Mouse (Mus musculus) hindbrain, embryonic 15.5 days (tissue): Measurements from ENCODE around the gene 5430419D17Rik. TPM values are rescaled to one million over a fixed set of nuclear protein-coding genes. Genes with fewer than 3 reads are reported as not detected.

ENCODE experiments used
- ATAC-seq: fragments of 200-750 bp; cut with Nextera tagmentation; 2 replicates; pipeline ENCODE4 v1.8.0; 2017; ENCODE audit warnings: low read depth, moderate number of reproducible peaks, moderate TSS enrichment; ENCODE audit not compliant: low FRiP score
- H3K27ac ChIP-seq: fragments of 300-500 bp; sonication (generic); replicated peaks from 2 replicates; pipeline ENCODE4 v1.5.1; 2015; ENCODE audit warnings: mild to moderate bottlenecking, inconsistent platforms
- H3K27me3 ChIP-seq: fragments of 300-500 bp; sonication (generic); 2 replicates; pipeline ENCODE4 v1.6.1; 2015; ENCODE audit warnings: control low read depth, inconsistent platforms
- H3K36me3 ChIP-seq: fragments of 300-500 bp; sonication (generic); 2 replicates; pipeline ENCODE4 v1.6.1; 2015; ENCODE audit warnings: control low read depth, inconsistent platforms
- H3K4me1 ChIP-seq: fragments of 300-500 bp; sonication (generic); replicated peaks from 2 replicates; pipeline ENCODE4 v1.6.1; 2015; ENCODE audit warnings: control low read depth, inconsistent platforms
- H3K4me2 ChIP-seq: fragments of 300-500 bp; sonication (generic); 2 replicates; pipeline ENCODE4 v1.6.1; 2015; ENCODE audit warnings: moderate library complexity, mild to moderate bottlenecking, inconsistent platforms
- H3K4me3 ChIP-seq: fragments of 300-500 bp; sonication (generic); 2 replicates; pipeline ENCODE4 v1.5.1; 2015; ENCODE audit warnings: mild to moderate bottlenecking, inconsistent platforms
- H3K9ac ChIP-seq: fragments of 300-500 bp; sonication (generic); 2 replicates; pipeline ENCODE4 v1.6.1; 2015; ENCODE audit warnings: inconsistent platforms
- H3K9me3 ChIP-seq: fragments of 300-500 bp; sonication (generic); 2 replicates; pipeline ENCODE4 v1.6.1; 2016; ENCODE audit warnings: control low read depth, inconsistent platforms
- WGBS: fragments of 180-500 bp; shearing (Covaris S2); methylation state at CpG from one replicate; pipeline ENCODE4 v1.1.7; 2015; 5-methylcytosine and 5-hydroxymethylcytosine counted together
- polyA plus RNA-seq: library from polyadenylated mRNA; unstranded; fragments of >200 nt; fragmentation: Nextera tagmentation; extraction: Ambion mirVana; gene quantifications from 2 replicates; pipeline ENCODE4 v1.2.1, GENCODE M21; 2015

Gene 5430419D17Rik
- polyA plus RNA-seq, 1 experiment from 2014 or later: not detected

DNA sequence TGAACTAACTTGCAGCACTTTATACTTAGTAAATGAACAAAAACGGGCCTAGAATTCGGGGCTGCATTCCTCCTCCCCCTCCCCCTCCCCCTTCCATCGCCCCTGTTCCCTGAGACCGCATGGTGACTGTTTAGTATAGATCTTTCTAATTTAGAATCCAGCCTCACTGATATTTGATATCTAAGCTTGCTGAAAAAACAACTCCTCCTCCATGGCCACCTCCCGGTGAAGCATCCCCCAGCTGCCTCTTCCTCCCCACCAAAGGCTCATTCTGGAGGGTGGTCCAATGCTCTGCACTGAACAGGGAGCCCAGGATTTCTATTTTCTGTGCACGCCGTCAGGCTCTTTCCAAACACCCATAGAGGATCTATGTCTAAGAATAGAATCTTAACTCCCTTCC is 144.1 kb downstream of the 5430419D17Rik start:
- ATAC-seq: no peak
- Histone ChIP-seq H3K4me2 (no peak overlapping the region), H3K9ac (no peak overlapping the region), H3K9me3 (no peaks in the 10 kb centered on the region), H3K27me3 (no peaks in the 10 kb centered on the region), H3K4me3 (no peak overlapping the region), H3K4me1 (no peaks in the 10 kb centered on the region), H3K27ac (no peak overlapping the region), H3K36me3 (no peaks in the 10 kb centered on the region)
- WGBS: 89% methylated on average over 5 of the region's 7 CpGs

DNA sequence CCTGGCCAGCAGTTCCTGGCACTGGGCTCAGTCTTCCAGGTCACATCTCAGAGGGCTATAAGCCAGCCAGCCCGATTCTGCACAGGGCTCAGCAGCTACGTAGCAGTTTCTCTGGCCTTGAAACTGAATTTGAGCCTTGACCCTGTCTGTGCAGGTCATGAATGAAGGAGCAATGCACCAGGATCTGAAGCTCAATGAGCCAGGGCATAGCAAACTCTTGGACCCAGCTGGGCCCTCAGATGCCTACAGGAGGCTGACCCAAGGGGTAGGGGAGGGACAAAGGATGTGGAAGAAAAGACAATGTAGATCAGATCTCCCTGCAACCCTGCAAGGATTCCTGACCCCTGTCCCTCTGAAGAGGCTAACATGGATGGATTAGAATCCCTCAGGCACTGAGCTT is 148.0 kb downstream of the 5430419D17Rik start, which contains the start of gene Cuzd1:
Gene Cuzd1 (minus strand): TSS at position 101 of the 400 bp plus-strand sequence.
- Histone ChIP-seq H3K4me2 (no peak within 1 kb of the TSS), H3K36me3 (no peaks in the 10 kb centered on the region), H3K9me3 (no peaks in the 10 kb centered on the region), H3K27ac (no peak within 1 kb of the TSS), H3K4me1 (no peaks in the 10 kb centered on the region), H3K27me3 (no peaks in the 10 kb centered on the region), H3K9ac (no peak within 1 kb of the TSS), H3K4me3 (no peak within 1 kb of the TSS)
- no peak for ATAC-seq
- WGBS: 84% methylated on average over 2 of the region's 2 CpGs

DNA sequence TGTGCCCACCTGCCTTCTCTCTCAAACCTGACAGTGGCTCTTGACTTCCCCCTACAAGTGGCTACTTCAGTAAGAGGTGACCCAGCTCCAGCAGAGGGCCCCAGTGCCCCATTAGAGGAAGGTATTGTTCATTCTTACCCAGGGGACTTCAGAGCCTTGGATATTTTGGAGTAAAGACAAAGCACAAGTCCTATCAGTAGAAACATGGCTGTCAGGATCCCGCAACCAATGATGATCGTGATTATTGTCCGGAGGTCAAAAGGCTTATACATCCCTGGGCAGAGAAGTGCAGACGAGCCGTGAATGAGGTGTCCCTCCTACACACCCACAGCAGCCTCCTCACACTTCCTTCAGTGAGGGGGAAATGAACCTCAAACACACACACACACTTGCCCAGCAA is 152.9 kb downstream of the 5430419D17Rik start:
- H3K9me3 ChIP-seq: no peaks in the 10 kb centered on the region
- H3K27me3 ChIP-seq: no peaks in the 10 kb centered on the region
- 96% methylated on average over 5 of the region's 5 CpGs for WGBS
- no peak overlapping the region for H3K4me3 ChIP-seq
- H3K27ac ChIP-seq: no peak overlapping the region
- no peaks in the 10 kb centered on the region for H3K4me1 ChIP-seq
- ATAC-seq: no peak
- no peaks in the 10 kb centered on the region for H3K36me3 ChIP-seq
- no peak overlapping the region for H3K4me2 ChIP-seq
- no peak overlapping the region for H3K9ac ChIP-seq

DNA sequence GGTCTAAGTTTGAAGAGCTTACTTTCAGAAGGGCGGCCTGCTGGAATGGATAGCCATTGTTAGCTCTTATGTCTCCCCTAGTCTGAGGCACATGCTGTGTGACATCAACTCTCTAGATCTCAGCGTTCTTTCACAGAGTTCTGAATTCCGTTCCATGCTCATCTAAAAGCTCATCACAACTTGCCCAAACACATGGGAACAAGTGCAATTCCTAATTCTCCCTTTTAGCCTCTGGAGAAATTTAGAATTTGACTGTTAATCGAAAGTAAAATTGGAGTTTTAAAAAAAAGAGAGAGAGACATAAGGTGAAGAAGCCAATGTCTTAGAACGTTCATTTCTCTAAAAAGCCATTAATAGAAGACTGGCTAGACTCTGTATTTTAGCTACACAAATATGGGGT is 155.2 kb downstream of the 5430419D17Rik start, which contains the start of gene Fam24b:
Gene Fam24b (minus strand): TSS at position 101 of the 400 bp plus-strand sequence.
- H3K9ac ChIP-seq: no peak within 1 kb of the TSS
- no peak within 1 kb of the TSS for H3K27ac ChIP-seq
- no peaks in the 10 kb centered on the region for H3K4me1 ChIP-seq
- H3K4me3 ChIP-seq: no peak within 1 kb of the TSS
- H3K4me2 ChIP-seq: no peak within 1 kb of the TSS
- no peaks in the 10 kb centered on the region for H3K9me3 ChIP-seq
- ATAC-seq: no peak
- no peaks in the 10 kb centered on the region for H3K36me3 ChIP-seq
- 94% methylated on average over 5 of the region's 5 CpGs for WGBS
- no peaks in the 10 kb centered on the region for H3K27me3 ChIP-seq

DNA sequence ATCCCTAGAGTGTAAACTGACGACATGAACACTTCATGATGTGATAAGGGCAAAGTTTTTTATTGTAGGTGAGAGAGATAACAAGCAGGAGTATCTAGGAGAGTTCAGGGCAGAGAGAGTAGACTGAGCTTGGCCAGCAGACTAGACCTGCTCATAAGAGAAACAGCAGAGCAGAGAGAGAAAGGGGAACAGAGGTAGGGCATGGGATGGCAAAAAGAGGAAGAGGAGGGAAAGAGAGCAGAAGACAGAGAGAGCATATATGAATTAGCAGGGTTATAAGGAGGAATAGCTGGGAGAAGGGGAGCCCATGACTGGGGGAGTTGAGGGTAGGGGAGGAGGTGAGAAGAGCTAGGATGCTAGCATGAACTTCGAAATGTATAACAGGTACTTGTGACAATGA is 157.5 kb downstream of the 5430419D17Rik start:
- Histone ChIP-seq H3K9me3 (no peaks in the 10 kb centered on the region), H3K4me1 (no peaks in the 10 kb centered on the region), H3K4me2 (no peak overlapping the region), H3K27ac (no peak overlapping the region), H3K27me3 (no peaks in the 10 kb centered on the region), H3K4me3 (no peak overlapping the region), H3K36me3 (no peaks in the 10 kb centered on the region), H3K9ac (no peak overlapping the region)
- 85% methylated on average over 2 of the region's 2 CpGs for WGBS
- ATAC-seq: no peak

DNA sequence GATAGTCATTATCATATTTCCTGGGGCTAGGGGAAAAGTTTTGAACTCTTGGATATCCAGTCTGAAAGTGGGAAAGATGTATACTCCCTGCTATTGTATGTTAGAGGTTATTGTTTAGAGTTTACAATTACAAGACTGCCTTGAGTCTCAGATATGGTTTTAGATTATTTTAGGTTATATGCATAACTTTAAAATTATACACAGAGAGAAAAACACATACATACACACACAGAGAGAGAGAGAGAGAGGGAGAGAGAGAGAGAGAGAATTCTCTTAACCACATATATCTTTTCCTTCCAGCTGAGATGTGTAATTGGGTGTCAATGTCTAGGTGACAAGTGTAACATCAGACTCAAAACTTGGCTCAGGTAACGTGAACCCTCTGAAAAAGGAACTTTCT is 159.4 kb downstream of the 5430419D17Rik start, which contains the start of gene Fam24a:
Gene Fam24a (plus strand): TSS at position 301 of the 400 bp plus-strand sequence.
- Histone ChIP-seq H3K27ac (no peak within 1 kb of the TSS), H3K36me3 (no peaks in the 10 kb centered on the region), H3K4me3 (no peak within 1 kb of the TSS), H3K4me2 (no peak within 1 kb of the TSS), H3K27me3 (no peaks in the 10 kb centered on the region), H3K9me3 (no peaks in the 10 kb centered on the region), H3K9ac (no peak within 1 kb of the TSS), H3K4me1 (no peaks in the 10 kb centered on the region)
- 57% methylated on average over 1 of the region's 1 CpGs for WGBS
- ATAC-seq: no peak

DNA sequence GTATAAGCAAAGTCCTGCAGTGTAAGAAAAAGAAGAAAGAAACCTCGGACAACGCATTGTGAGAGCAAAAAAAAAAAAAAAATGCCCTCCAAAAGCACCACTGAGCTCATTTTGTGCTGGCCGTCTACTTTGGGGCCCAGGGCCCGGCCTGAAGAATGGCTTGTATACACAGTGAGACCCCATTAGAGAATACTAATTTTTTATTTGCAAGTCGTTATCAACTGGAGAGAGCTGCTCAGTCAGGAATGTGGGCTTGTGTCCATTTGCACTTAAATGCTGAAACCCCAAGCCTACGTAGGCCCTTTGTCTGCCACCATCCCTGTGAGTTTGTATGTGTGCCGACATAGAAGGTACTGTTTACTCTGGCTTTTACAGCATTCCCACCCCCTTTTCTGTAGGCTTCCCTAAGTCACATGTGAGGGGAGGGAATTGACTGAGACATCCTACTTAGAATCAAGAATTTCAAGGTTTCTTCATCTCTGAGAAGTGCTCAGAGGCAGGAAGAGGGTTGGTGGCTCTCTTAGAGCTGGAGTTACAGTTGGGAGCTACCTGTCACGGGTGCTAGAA is 163.4 kb downstream of the 5430419D17Rik start:
- peaks cover 19% of the 10 kb centered on the region for H3K36me3 ChIP-seq

DNA sequence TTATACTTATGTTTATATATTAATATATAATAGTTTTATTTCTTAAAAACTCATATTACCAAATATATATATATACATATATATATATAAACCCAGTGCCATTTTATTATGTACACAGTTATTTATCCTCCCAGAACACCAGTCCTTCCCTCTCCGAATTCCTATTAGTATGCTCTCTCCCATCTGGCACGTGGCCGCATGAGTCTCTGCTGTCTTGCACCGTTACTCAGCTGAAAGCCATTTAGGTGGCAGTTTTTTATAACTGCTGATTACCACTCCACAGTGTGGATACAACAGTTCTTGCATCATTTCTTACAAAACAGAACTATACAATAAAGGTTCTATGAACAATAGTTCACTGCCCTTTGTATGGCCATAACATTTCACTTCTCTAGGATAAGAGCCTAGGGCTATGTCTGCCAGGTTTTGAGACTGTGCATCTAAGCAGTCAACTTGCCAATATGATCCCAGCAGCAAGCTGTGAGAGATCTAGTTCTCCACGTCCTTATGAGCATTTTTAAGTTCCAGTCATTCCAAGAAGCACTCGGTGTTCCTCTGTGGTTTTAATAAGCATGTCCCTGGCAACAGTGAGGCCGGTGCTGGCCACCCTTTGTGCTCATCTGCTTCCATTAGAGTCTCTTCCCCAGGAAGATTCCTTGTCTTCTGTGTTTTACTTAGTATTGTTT is 171.8 kb downstream of the 5430419D17Rik start:
- Histone ChIP-seq H3K9ac (no peak overlapping the region), H3K27me3 (no peaks in the 10 kb centered on the region), H3K4me2 (no peak overlapping the region), H3K36me3 (peaks cover 44% of the 10 kb centered on the region), H3K4me1 (no peaks in the 10 kb centered on the region), H3K27ac (no peak overlapping the region), H3K4me3 (no peak overlapping the region), H3K9me3 (no peaks in the 10 kb centered on the region)
- ATAC-seq: no peak
- WGBS: 54% methylated on average over 7 of the region's 7 CpGs

More for the DNA sequence above, 163.4 kb downstream of the 5430419D17Rik start:
- no peak overlapping the region for H3K4me2 ChIP-seq
- H3K4me1 ChIP-seq: no peaks in the 10 kb centered on the region
- no peak overlapping the region for H3K9ac ChIP-seq
- no peak overlapping the region for H3K4me3 ChIP-seq
- ATAC-seq: no peak
- WGBS: 38% methylated on average over 8 of the region's 8 CpGs
- no peak overlapping the region for H3K27ac ChIP-seq
- no peaks in the 10 kb centered on the region for H3K27me3 ChIP-seq
- no peaks in the 10 kb centered on the region for H3K9me3 ChIP-seq

Other genes with a start within 250 kb of the 5430419D17Rik start
- 19.9 and 22.2 TPM in 2 replicates for gene Htra1, start 238.3 kb upstream of the 5430419D17Rik start, polyA plus RNA-seq
- gene Dmbt1, start 142.3 kb upstream of the 5430419D17Rik start, polyA plus RNA-seq: 0.04 TPM in 1 of 2 replicates, not detected in the other
- not detected in 2 replicates for gene 4933402N03Rik, start 28.1 kb upstream of the 5430419D17Rik start, polyA plus RNA-seq
- gene Cuzd1, start 147.9 kb downstream of the 5430419D17Rik start, polyA plus RNA-seq: not detected in 2 replicates
- not detected in 2 replicates for gene Fam24b, start 155.1 kb downstream of the 5430419D17Rik start, polyA plus RNA-seq
- not detected in 2 replicates for gene Fam24a, start 159.5 kb downstream of the 5430419D17Rik start, polyA plus RNA-seq
- 29.3 and 30.2 TPM in 2 replicates for gene 2310057M21Rik, start 188.4 kb downstream of the 5430419D17Rik start, polyA plus RNA-seq
- gene Pstk, start 196.7 kb downstream of the 5430419D17Rik start, polyA plus RNA-seq: 49.0 and 51.4 TPM in 2 replicates
- 10.4 and 13.4 TPM in 2 replicates for gene Ikzf5, start 236.1 kb downstream of the 5430419D17Rik start, polyA plus RNA-seq
- gene Acadsb, start 236.2 kb downstream of the 5430419D17Rik start, polyA plus RNA-seq: 90.0 and 100 TPM in 2 replicates